Mouse (Mus musculus) heart, embryonic 10.5 days (tissue): ENCODE measurements around the gene Gpatch11. TPM values are rescaled to one million over a fixed set of nuclear protein-coding genes. Genes with fewer than 3 reads are reported as not detected.
"Not testable (repeated sequence)": the region's sequence is repeated elsewhere in the genome, so short reads cannot be mapped to it uniquely, and the experiment has no call there.

Source experiments
- DNase-seq: peaks from one replicate; pipeline ENCODE4 v3.0.0-alpha.2; 2017; ENCODE audit warnings: low spot score
- H3K27ac ChIP-seq: fragments of 300-500 bp; sonication (generic); 2 replicates; pipeline ENCODE4 v1.5.1; 2016; ENCODE audit warnings: mild to moderate bottlenecking
- H3K27me3 ChIP-seq: fragments of 300-500 bp; sonication (generic); 2 replicates; pipeline ENCODE4 v1.6.1; 2016; ENCODE audit warnings: mild to moderate bottlenecking; ENCODE audit not compliant: poor library complexity, insufficient read depth, severe bottlenecking
- H3K36me3 ChIP-seq: fragments of 300-500 bp; sonication (generic); 2 replicates; pipeline ENCODE4 v1.6.1; 2016; ENCODE audit warnings: mild to moderate bottlenecking, moderate library complexity
- H3K4me1 ChIP-seq: fragments of 300-500 bp; sonication (generic); 2 replicates; pipeline ENCODE4 v1.6.1; 2016; ENCODE audit warnings: mild to moderate bottlenecking
- H3K4me3 ChIP-seq: fragments of 300-500 bp; sonication (generic); 2 replicates; pipeline ENCODE4 v1.5.1; 2016; ENCODE audit warnings: mild to moderate bottlenecking, moderate library complexity
- H3K9me3 ChIP-seq: fragments of 300-500 bp; sonication (generic); 2 replicates; pipeline ENCODE4 v1.6.1; 2016; ENCODE audit warnings: mild to moderate bottlenecking, moderate library complexity
- WGBS: fragments of 180-500 bp; shearing (Covaris S2); methylation state at CpG from one replicate; pipeline ENCODE4 v1.1.7; 2016; 5-methylcytosine and 5-hydroxymethylcytosine counted together
- polyA plus RNA-seq: library from polyadenylated mRNA; unstranded; fragments of >200 nt; fragmentation: Nextera tagmentation; extraction: Ambion mirVana; gene quantifications from 2 replicates; pipeline ENCODE4 v1.2.1, GENCODE M21; 2016

The Gpatch11 gene
- polyA plus RNA-seq, result 32.8 and 33.3 TPM in 2 replicates

DNA sequence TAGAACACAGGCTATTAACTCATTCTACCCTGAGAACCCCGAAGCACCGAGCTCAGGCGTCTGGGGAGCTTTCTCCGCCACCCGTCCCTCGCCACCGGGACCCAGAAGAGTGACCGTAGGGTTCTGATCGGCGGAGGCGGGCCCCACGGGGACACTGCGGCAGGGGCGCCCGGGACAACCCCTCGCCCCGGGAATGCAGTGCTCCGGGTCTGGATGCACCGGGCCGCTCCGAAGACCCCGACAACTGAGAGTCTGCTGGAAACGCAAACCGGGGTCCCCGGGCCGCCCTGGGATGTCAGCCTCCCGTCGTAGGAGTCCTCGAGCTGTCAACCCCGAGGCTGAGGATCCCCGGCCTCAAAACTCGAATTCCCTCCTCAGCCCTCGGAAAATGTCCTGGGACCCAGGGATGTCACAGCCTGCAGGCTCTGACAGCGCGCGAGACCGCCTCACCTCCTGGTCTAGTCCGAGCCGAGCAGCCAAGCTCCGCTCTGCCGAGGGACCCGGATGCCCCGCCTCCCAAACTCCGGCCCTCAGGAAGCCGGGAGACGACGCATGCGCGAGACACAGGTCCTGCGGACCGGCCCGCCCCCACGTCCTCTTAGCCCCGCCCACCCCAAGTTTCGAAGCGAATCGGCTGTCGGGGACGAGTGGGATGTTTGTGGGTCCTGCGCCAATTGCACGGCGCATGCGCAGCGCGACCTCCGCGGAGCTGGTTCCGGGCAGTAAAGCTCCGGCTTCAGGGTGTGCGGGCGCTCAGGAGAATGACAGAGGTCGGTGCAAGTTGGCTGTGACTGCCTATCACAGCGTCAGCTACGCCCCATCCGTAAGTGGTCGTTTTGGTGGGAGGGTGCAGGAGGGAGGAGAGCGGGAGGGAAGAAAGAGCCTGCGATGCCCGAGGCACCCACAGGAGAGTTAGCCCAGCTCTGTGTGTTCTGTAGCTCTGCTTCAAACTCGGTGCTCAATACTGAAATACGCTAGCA is at the start of gene Gpatch11, which contains the start of gene Heatr5b:
TSS of gene Gpatch11 (plus strand) at position 712 of the 980 bp plus-strand sequence.
TSS of gene Heatr5b (minus strand) at position 509 of the 980 bp plus-strand sequence.
- Histone ChIP-seq H3K27ac (peak within 1 kb of the TSS; percentile 90), H3K9me3 (no peaks in the 10 kb centered on the region), H3K4me1 (no peaks in the 10 kb centered on the region), H3K36me3 (peaks cover 28% of the 10 kb centered on the region), H3K4me3 (peak within 1 kb of the TSS; percentile 92), H3K27me3 (no peaks in the 10 kb centered on the region)
- WGBS, result under 1% methylated on average over 81 of the region's 81 CpGs
- peak; percentile 100 for DNase-seq

DNA sequence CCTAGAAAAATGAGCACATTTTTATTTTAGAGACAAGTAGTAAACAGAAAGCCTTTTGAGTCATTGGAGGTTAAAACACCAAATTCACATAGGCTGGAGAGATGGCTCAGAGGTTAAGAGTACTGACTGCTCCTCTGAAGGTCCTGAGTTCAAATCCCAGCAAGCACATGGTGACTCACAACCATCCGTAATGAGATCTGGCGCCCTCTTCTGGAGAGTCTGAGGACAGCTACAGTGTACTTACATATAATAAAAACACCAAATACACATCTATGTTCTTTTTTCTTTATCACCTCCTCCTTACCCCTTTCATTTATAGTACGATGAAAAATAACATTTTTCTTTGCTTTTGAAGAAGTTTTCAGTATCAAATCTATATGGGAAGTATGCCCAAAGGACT is 47.1 kb upstream of the Gpatch11 start:
- 68% methylated on average over 3 of the region's 3 CpGs for WGBS
- not testable (repeated sequence) for H3K27ac ChIP-seq, DNase-seq, H3K27me3 ChIP-seq, H3K4me3 ChIP-seq, H3K9me3 ChIP-seq
- Histone ChIP-seq H3K36me3 (peaks cover 25% of the 10 kb centered on the region; the same call in 1 of the 2 replicates), H3K4me1 (peaks cover 16% of the 10 kb centered on the region)

DNA sequence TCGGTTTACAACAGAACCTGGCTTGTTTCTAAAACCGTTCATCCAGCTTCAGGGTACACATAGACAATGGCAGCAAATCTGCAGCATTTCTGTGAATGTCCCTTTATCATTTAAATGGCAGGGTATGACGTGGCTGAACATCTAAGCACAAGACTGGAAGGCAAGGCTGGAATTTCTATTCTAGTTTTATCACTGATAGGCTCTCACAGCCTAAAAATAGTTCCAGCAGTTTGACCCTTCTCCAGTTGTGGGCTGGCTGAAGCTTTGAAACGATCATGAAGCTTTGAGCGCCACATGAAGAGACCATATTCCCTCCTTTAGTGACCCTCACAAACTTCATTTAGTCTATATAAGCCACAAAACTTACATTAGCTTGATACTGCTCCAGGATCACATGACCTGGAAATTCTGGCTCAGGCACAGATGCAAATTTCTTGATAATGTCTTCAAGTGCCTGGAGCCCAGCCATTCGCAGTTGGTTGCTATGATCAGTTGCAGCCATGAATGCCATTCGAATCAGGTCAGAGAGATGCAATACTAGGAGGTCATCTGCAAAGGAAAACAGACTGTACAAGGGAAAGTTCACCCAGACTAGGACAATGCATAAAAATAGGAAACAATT is 44.2 kb upstream of the Gpatch11 start:
- H3K27me3 ChIP-seq, result no peaks in the 10 kb centered on the region

DNA sequence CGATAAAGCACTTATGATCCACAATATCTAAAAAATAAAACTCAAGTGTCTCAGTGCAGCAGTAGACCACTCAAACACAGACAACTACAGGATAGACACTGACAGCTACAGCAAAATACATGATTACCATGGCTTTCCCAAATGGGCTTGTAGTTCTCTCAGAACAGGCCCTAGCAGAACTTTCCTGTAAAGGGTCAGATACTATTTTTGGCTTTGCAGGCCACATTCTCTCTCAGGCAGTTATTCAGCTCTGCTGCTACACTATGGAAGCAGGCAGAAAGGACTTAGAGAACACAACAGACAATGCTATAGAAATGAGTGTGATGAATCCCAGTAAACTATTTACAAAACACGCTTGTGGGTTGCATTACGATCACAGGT is 43.7 kb upstream of the Gpatch11 start:
- no peak for DNase-seq
- H3K9me3 ChIP-seq, result no peaks in the 10 kb centered on the region
- H3K4me3 ChIP-seq, result no peak overlapping the region
- peak overlapping the region; percentile 87 for H3K27ac ChIP-seq
- H3K4me1 ChIP-seq, result peaks cover 19% of the 10 kb centered on the region
- H3K27me3 ChIP-seq, result no peaks in the 10 kb centered on the region
- H3K36me3 ChIP-seq, result peaks cover 40% of the 10 kb centered on the region
- 66% methylated on average over 3 of the region's 3 CpGs for WGBS

More for the DNA sequence above, 44.2 kb upstream of the Gpatch11 start:
- H3K27ac ChIP-seq, result peak overlapping the region; percentile 87
- 30% methylated on average over 7 of the region's 7 CpGs for WGBS
- peaks cover 19% of the 10 kb centered on the region for H3K4me1 ChIP-seq
- peak; percentile 84 for DNase-seq
- peaks cover 35% of the 10 kb centered on the region for H3K36me3 ChIP-seq
- no peak overlapping the region for H3K4me3 ChIP-seq
- H3K9me3 ChIP-seq, result no peaks in the 10 kb centered on the region

DNA sequence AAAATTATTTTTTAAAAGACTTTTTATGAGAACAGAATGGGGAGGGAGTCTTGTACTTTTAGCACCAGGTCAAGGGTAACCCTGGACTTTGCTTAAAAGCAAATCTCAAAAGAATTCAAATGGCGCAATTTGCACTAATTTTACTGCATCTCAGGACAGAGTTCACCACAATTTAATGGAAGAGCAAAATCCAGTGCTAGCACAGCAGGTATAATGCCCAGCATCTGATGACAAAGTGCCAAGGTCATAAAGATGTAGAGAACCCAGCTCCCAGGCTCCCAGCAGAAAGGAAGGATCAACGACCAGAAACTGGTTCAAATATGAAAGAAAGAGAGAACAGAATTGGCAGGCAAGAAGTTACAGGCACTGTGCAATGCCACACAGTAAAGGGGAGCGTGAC is 43.2 kb upstream of the Gpatch11 start:
- no peak overlapping the region for H3K4me3 ChIP-seq
- 80% methylated on average over 3 of the region's 3 CpGs for WGBS
- DNase-seq, result no peak
- H3K27me3 ChIP-seq, result no peaks in the 10 kb centered on the region
- peaks cover 40% of the 10 kb centered on the region for H3K36me3 ChIP-seq
- H3K9me3 ChIP-seq, result no peaks in the 10 kb centered on the region
- H3K27ac ChIP-seq, result peak overlapping the region; percentile 87
- peaks cover 19% of the 10 kb centered on the region for H3K4me1 ChIP-seq

DNA sequence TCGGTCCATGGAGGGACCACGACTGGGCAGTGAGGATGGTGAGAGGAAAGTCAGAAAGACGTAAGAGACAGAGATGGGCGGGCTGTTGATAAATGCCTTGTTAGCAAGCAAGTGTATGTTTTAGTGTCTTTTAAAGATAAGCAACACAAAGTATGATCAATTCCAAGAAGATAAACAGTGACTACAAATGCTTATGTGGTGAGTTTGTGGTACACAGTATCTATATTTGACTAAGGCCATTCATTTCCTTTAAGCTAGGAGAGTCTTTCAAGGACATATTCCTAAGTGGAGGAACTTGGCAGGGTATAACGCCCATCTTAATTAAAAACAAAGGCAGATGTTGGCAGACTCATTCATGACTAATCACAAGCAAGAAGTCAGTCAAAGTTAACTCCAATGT is 41.0 kb upstream of the Gpatch11 start:
- Histone ChIP-seq H3K27me3 (no peaks in the 10 kb centered on the region), H3K4me3 (no peak overlapping the region), H3K4me1 (peaks cover 19% of the 10 kb centered on the region), H3K36me3 (peaks cover 42% of the 10 kb centered on the region), H3K27ac (no peak overlapping the region), H3K9me3 (no peaks in the 10 kb centered on the region)
- DNase-seq, result no peak
- WGBS, result 79% methylated on average over 5 of the region's 5 CpGs

DNA sequence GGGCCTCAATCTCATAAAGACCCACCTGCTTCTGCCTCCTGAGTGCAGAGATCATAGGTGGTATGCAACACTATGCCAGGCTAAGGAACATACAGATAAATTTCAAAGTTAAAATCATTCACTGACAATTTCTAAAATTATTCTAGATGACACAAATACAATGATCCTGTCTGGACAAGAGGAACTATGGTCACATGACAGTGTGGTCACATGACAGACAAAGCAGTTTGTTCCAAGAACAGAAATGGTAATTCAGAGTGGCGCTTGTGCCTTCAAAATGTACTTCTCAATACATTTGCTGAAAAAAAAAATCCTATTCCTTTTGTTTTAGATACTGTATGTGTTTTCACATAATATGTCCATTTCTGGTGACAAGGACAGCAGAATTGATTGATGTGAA is 38.1 kb upstream of the Gpatch11 start:
- 92% methylated on average over 1 of the region's 1 CpGs for WGBS
- no peak for DNase-seq
- Histone ChIP-seq H3K27me3 (no peaks in the 10 kb centered on the region), H3K9me3 (no peaks in the 10 kb centered on the region), H3K27ac (no peak overlapping the region), H3K36me3 (peaks cover 43% of the 10 kb centered on the region), H3K4me1 (peaks cover 6% of the 10 kb centered on the region; the same call in 1 of the 2 replicates), H3K4me3 (no peak overlapping the region)

DNA sequence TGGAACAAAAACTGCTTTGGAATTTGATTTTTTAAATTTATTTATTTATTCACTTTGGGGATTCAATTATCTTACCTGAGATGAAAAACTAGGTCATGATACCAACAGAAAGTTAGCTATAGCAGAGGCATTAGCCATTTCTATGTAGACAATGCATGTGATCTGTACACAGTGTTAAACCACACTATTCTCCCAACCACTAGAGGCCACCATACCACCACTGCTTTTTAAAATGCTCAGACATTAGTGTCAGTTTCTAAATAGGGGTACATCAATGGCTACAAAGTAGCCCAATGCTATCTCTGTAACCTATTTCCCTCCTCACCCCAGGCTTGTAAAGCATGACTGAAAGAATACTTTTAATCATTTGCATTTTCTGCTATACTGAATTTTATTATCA is 26.3 kb upstream of the Gpatch11 start:
- no peak for DNase-seq
- H3K27ac ChIP-seq, result no peak overlapping the region
- H3K36me3 ChIP-seq, result peaks cover 42% of the 10 kb centered on the region
- H3K9me3 ChIP-seq, result no peaks in the 10 kb centered on the region
- H3K4me3 ChIP-seq, result no peak overlapping the region
- no peaks in the 10 kb centered on the region for H3K27me3 ChIP-seq
- no peaks in the 10 kb centered on the region for H3K4me1 ChIP-seq

DNA sequence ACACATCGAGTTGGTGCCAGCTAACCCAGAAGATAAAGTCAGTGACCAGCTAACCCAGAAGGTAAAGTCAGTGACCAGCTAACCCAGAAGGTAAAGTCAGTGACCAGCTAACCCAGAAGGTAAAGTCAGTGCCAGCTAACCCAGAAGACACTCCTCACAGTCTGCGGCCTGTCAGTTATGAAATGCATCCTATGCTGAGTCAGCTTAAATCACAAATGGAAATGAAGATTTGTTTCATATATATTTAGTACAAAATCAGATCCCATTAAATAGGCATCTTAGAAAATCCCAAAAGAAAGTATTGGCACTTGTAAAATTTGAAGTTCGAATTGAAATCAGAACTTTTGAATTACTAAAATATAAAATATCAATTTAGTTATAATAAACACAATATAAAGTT is 25.8 kb upstream of the Gpatch11 start:
- Histone ChIP-seq H3K4me1 (no peaks in the 10 kb centered on the region), H3K27ac (no peak overlapping the region), H3K4me3 (no peak overlapping the region), H3K9me3 (no peaks in the 10 kb centered on the region), H3K27me3 (no peaks in the 10 kb centered on the region), H3K36me3 (peaks cover 48% of the 10 kb centered on the region)
- no peak for DNase-seq
- WGBS, result 86% methylated on average over 3 of the region's 3 CpGs

DNA sequence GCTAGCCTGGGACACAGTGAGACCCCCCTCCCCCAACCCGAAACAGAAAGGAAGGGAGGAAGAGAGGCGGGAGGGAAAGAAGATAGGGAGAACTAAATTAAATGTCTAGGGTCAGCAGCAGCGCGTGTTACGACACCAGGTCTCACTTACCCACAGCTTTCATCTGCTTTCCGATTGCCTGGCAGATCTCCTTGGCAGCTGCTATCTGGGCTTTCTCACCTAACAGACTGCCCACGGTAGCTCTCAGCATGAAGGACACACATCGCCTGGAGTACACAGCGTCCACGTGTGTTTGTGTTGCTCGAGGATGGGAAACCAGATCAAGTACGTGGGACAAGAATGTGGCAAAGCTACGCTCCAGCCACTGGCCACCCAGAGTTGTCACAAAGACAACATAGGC is 11.0 kb upstream of the Gpatch11 start:
- H3K4me3 ChIP-seq, result no peak overlapping the region
- no peaks in the 10 kb centered on the region for H3K27me3 ChIP-seq
- peaks cover 63% of the 10 kb centered on the region for H3K36me3 ChIP-seq
- DNase-seq, result no peak
- WGBS, result 63% methylated on average over 13 of the region's 13 CpGs
- no peak overlapping the region; the same call in 1 of the 2 replicates for H3K27ac ChIP-seq
- H3K9me3 ChIP-seq, result no peaks in the 10 kb centered on the region
- H3K4me1 ChIP-seq, result no peaks in the 10 kb centered on the region; the same call in 1 of the 2 replicates

DNA sequence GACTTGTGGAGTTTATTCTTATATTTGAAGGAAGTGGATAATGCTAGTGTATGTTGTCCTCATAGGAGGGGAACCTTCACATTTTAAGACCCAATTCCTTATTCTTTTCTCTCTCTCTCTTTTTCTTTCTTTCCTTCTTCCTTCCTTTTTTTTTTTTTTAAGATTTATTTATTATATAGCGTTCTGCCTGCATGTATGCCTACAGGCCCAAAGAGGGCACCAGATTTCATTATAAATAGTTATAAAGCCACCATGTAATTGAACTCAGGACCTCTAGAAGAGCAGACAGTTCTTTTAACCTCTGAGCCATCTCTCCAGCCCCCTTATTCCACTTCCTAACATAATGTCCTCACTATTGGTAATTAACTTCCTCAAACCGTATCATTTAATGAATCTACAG is 689 bp downstream of the Gpatch11 start:
- Histone ChIP-seq H3K9me3 (no peaks in the 10 kb centered on the region), H3K36me3 (peaks cover 26% of the 10 kb centered on the region), H3K27me3 (no peaks in the 10 kb centered on the region), H3K4me3 (peak overlapping the region; percentile 92), H3K27ac (peak overlapping the region; percentile 90), H3K4me1 (no peaks in the 10 kb centered on the region)
- WGBS, result 40% methylated on average over 2 of the region's 2 CpGs
- no peak for DNase-seq

DNA sequence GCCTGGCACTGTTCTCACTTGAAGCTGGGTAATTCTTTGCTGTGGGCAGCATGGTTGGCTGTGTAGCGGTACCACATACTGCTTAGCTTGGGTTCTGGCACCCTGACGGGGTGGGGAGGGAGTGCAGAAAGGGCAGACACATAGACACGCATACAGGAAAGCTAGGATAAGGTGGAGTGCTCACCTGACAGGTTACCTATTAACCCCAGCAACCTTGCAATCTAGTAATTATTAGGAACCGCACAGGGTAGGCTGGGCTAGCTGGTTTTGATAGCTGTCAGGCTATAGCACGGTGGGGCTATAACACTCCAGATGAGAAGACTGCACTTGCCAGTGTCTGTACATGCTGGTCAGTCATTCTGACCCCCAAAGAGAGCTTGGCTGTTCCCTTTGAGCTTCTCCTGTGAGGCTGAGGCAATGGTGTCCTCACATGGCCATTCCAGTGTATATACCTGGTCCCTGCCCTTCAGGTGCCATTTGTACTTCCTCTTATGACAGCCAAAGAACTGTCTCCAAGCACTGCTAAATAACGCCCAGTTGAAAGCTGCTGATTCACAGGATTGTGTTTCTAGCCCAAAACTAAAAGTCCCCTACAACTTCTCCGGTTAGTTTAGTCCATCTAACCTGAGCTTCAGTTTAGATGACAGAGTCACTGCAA is 7.0 kb downstream of the Gpatch11 start:
- DNase-seq, result no peak
- Histone ChIP-seq H3K36me3 (peaks cover 80% of the 10 kb centered on the region), H3K27me3 (no peaks in the 10 kb centered on the region), H3K4me3 (no peak overlapping the region), H3K9me3 (no peaks in the 10 kb centered on the region), H3K4me1 (no peaks in the 10 kb centered on the region), H3K27ac (no peak overlapping the region)
- WGBS, result 91% methylated on average over 7 of the region's 7 CpGs

DNA sequence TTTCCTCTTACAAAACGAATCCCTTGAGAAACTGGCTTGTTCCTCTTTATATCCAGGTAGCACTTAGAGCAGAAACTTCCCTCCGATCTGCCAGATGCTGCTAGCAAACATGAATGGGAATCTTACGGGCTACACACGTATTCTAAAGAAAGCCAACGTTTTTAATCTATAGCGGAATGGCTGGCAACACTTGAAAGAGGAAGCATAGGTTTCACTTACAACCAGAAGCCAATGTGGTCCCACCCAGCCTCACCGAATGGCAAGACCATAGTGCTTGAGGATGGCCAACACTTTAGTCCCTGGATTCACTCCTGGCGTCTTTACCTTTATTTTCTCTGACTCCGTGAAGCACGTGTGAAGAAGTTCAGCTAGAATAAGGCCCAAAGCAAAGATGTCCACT is 20.9 kb downstream of the Gpatch11 start:
- H3K27ac ChIP-seq, result no peak overlapping the region
- peaks cover 63% of the 10 kb centered on the region for H3K36me3 ChIP-seq
- DNase-seq, result no peak
- H3K4me1 ChIP-seq, result no peaks in the 10 kb centered on the region
- H3K4me3 ChIP-seq, result no peak overlapping the region
- H3K27me3 ChIP-seq, result no peaks in the 10 kb centered on the region
- 83% methylated on average over 10 of the region's 10 CpGs for WGBS
- H3K9me3 ChIP-seq, result no peaks in the 10 kb centered on the region
